Mouse (Mus musculus) neutrophil, adult 5-6 weeks (primary cell): ENCODE data around the gene Nabp2. TPM values are rescaled to one million over a fixed set of nuclear protein-coding genes. Genes with fewer than 3 reads are reported as not detected.

Source experiments
- ATAC-seq: fragments of 151-379, 151-347 bp; 2 replicates; pipeline ENCODE4 v1.8.0; 2017; ENCODE audit warnings: mild to moderate bottlenecking, moderate TSS enrichment; ENCODE audit not compliant: insufficient number of reproducible peaks, poor library complexity, low FRiP score, severe bottlenecking; ENCODE audit errors: extremely low read depth
- total RNA-seq: library from RNA; stranded (forward); fragments of 200-1000 nt; gene quantifications from 2 replicates; pipeline ENCODE4 v1.2.3, GENCODE M21; 2017

The Nabp2 gene
- total RNA-seq, 1 experiment from 2014 or later: 43.4 TPM

DNA sequence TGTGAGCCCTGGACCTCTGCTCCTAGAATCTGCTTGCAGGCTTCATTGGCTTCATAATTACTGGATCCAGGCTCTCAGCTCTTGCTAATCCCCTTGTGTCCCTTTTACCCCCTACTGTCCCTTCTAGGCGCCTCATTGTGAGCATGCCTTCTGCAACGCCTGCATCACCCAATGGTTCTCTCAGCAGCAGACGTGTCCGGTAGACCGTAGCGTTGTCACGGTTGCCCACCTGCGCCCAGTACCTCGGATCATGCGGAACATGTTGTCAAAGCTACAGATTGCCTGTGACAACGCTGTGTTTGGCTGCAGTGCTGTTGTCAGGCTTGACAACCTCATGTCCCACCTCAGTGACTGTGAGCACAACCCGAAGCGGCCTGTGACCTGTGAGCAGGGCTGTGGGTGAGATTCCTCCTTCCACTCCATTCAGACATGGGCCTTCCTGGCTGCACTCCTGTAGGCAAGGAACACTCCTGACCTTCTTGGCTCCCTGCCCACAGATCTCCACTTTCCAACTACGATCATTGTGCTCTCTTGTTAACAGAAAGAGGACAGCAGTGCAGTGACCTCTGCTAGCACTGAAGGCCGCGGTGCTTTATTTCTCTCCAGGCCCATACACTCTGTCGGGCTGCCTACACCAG, 24.0 kb upstream of the Nabp2 start:
- ATAC-seq: peak; percentile 70

DNA sequence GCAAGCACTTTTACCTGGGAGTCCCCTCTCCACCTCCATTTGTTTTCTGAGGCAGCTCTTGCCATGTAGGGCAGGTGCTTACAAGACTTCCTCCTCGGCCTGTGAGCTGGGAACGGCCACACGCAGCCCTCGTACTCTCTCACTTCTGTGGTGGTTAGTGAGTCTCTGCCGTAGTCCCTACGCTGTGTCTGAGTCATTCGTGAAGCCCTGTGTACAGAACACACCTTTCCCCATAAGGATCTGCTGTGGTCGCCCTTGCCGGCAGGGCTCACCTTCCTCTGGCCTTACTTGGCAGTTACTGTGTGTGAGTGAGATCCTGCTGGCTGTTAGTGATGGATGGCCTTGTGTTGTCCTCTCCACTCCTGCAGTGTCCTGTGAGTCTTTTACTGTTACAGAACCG, 23.4 kb upstream of the Nabp2 start:
- peak; percentile 41; the same call in 1 of the 2 replicates for ATAC-seq

DNA sequence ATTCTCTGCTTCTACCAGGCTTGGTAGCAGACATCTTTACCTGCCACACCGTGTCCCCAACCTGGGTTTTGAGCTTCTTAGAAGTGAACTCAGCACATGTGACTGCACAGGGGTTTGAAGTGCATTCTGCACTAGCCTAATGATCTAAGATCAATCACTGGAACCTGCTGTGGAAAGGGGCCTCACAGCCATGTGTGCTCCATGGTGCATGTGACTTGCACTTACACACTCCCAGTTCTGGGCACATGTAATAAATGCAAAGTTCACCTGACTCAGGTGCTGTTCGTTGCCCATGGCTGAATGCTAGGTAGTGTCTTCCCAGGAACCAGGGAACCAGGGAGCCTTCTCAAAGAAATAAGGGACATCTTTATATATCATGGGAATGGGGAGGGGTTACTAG, 22.1 kb upstream of the Nabp2 start:
- no peak for ATAC-seq

DNA sequence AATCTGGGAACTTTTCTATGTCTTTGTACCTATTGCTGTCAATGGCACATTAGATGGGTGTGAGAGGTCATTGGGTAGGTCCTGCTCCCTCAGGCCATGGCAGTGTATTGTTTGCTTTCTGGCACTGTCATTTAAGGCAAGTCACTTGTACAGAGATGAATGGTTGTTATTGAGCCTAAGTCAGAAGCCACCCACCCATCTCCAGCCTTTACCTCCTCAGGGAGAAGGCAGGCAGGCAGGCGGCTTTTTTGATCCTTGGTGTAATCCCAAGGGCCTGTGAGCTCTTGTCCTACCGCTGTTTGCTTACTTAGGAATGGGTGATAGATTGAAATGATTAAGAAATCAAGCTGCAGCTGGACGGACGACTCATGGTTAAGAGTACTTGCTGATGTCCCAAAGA, 18.2 kb upstream of the Nabp2 start:
- no peak for ATAC-seq

DNA sequence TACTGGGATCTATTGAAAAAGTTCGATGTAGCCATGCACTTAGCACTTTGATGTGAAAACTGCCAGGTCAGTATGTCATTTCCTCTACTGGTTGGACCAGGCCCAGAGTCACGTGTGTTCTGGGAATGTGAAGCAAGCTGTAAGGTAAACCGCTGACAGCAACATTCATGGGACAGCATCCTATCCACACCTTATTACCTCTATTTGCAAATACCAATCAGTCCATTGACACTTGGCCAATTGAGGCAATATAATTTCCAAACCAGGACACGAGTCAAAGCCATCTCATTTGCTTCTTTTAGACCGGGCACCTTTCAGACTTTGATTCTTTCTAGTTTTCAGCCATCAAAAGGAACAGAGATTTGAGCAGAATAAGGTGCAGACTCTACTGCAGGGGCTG, 17.8 kb upstream of the Nabp2 start:
- no peak for ATAC-seq

DNA sequence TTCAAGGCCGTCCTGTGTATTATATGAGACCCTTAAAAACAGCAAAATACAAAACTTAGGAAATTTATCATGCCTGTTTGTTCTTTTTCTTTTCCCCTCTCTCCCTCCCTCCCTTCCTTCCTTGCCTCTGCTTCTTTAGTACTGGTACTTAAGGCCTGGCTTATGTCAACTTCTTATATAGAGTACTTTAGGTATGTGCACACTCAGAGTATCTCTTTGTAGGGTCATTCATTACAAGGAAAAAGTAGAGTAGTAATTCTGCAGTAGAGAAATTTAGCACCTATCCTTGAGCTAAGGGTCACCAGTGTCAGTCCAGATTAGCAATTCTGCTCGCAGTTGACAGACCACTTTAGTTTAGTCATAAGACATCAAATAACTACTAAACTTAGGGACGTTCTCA, 14.0 kb upstream of the Nabp2 start:
- no peak for ATAC-seq

DNA sequence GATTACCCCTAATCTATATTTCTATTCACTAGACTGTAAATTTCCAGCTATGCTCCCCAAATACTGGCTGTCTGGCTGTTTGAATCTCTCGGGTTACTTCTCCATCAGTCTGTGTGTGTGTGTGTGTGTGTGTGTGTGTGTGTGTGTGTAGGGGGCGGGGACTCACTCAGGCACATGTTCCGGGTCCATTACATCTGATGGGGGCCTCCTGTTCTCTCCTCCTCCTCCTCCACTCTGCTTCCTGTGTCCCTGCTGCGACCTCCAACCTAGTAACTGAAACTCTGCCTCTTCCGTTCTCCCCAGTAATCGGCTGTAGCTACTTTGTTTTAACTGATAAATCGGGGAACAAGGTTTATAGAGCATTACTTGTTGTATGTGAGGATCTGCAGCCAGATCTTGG, 13.3 kb upstream of the Nabp2 start:
- ATAC-seq: peak; percentile 48; the same call in 1 of the 2 replicates

DNA sequence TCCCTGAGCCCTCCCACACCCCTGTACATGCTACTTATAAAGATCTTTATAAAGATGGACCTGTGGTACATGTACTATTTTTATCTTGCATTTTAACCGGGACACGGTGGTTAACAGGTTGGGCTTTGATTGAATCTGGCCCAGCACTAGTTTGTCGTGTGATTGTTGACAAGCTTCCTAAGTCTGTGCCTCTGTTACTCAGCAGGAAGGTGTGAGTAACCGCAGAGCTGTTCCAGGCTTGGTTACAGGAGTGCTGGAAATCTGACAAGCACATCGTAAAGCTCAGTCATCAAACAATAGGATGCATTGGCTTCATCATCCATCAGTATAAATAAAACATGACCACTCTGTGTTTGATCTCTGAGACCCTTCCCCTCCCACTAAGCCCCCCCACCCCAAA, 11.1 kb upstream of the Nabp2 start:
- no peak for ATAC-seq

DNA sequence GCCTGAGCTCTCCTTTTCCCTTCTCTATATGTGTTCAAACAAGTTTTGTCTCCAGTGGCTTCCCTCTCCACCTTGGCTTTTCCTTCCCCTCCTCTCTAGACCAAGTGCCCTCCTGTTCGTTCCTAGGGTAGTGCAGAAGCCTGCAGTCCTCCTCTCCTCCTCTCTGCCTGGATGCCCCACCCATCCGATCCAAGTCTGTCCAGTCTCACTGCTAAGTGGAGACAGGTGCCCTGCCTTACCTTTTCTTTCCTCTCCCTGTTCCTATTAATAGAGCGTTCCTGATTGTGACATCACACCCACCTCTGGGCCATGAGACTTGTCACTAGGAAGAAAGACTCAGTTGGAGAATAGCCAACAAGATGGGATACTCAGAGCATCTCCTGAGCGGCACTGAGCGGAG, 3.6 kb upstream of the Nabp2 start:
- no peak for ATAC-seq

DNA sequence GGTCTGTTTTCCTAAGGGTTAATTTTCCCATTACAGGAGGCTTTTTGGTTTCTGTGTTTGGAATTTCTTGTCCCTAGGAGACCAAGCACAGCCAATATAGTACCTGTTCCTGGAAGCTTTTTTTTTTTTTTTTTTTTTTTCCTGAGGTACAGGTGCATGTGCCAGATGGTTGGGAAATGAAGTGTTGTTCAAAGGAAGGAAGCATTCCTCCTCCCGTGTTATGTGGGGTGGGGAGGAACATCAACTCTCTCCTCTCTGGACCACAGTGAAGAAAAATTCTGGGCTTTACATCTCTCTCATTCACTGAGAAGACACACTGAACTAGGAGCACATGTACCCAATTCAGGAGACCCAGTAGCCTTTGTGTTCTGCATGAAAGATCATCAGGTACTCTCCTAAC, 1.8 kb upstream of the Nabp2 start:
- ATAC-seq: no peak

DNA sequence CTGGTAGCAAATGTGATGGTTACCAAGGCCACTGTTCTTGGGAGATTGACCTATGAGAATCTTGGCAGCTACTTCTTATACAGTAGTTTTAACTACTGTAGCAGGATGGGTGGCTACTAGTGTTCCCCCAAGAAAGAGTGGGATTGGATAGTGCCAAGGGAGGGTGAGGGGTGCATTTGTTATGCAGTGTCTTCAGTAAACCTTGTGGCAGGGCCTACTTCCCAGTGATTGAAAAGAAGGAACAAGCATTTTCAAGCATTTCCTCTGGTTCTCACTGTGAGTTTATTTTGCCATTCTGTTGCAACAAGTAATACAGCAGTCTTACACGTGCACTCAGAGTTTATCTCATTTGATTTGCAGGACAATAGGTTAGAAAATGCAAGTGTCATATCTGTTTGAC, 1.3 kb upstream of the Nabp2 start:
- ATAC-seq: no peak

DNA sequence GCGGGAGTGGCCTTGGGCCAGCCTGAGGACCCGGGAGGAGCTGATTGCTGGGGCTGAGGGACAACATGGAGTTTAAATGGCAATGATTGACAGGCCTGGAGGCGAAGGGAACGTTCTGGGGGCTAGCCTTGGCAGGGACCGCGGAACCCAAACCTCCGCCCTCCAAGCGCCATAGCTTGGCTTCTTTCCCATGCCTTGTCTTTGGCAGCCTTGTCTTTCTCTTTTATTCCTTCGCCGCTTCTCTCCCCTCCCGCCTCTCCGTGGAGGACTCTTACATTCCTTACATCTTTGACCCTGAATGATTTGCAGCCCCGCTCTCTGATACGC, 726 bp upstream of the Nabp2 start:
- ATAC-seq: no peak

DNA sequence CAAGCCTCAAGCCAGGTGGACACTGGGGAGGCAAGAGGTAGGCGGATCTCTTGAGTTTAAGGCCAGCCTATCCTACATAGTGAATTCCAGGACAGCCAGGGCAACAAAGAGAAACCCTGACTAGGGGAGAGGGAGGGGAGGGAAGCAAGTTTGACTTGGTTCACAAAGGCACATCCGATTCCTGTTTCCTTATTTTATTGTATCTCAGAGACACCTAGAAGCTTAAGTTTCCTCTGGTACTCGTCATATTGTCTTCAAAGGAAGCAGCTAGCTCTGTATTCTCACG, 789 bp downstream of the Nabp2 start:
- no peak for ATAC-seq

DNA sequence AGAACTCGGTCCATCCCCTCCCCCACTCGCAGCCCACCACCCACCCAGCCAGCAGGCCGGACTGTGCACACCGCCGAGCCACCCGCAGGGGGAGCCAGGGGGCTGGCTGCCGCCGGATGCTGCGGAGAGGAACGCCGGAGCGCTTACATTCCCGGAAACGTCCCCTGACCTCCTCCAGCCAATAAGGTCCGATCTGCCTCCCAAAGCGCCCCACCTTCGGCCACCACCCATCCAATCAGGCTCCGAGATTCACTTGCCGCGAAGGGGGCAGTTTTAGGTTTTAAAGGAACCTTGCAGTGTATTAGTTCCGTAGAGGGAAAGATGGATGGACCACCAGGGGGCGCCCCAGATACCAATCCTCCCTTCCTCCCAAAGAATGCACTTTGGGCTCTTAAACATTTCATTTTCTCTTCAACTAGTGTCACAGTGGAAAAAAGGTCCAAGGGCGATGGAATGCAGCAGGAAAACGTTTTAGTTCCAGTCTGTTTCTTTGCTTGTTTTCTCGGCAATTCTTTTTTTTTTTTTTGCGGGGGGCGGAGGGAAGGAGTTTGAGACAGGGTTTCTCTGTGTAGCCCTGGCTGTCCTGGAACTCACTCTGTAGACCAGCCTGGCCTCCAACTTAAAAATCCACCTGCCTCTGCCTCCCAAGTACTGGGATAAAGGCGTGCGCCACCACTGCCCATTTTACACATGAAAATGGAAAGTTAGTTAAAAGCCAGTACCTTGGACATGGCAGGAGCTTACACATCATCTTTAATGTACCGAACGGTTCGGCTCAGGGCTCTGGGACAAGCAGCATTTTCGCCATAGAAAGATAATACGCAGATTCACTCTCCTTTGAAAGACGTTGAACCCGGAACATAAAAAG, 1.4 kb downstream of the Nabp2 start:
- ATAC-seq: peak; percentile 85

DNA sequence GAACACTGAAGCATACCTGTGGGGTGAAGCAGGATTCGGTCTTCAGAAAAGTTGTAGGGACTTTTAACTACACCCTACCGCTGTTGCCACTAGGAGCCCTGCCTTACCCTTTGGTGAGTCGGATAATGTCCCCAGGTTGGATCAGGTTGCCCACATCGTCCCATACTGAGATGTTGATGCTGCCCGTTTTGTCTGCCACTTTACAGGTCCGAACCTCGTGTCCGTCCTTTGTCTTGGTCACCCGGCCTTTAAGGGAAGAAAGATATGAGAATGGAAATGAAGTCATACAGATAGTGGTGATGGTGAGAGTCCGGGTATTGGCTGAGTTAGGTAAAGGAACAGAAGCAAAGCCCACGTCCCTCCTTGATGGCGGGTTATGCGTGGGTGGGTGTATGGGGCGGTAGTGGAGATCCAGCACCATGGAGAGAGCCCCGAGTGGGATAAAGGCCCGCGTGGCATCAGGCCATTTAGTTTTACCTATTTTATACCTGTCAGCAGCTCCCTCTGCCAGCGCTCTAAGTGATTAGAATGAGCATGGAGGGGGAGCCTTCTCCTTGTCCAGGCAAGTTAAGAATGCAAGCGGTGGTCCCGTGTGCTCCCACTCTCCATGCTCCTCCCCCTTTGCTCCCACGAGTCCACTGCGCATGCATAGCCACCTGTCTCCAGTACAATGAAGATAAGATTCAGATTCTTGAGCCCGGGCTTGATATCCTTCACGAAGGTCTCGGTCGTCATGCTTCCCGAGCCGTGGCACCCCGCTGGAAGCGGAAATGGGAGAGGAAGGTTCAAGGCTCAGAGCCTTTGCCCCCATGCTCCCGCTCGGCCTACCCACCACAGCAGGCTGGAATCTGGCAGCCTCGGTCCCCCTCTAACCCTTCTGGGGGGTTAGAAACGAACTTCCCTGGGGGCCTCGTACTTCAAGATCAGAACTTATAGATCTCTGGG, 2.4 kb downstream of the Nabp2 start:
- ATAC-seq: no peak

DNA sequence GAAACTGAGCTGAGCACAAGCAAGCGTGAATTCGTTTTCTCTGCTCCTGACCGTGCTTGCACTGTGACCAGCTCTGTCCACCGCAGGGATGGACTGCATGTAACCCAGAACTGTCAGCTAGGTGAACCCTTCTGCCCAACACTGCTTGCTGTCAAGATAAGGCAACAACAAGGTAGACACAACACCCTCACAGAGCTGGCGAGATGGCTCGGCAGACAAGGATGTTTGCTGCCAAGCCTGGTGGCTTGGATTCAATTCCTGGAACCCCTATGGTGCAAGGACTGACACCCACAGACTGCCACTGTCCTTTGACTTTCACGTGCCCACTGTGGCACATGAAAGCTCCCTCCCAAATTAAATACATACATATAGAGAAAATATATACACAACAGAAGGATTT, 7.4 kb downstream of the Nabp2 start:
- no peak for ATAC-seq

DNA sequence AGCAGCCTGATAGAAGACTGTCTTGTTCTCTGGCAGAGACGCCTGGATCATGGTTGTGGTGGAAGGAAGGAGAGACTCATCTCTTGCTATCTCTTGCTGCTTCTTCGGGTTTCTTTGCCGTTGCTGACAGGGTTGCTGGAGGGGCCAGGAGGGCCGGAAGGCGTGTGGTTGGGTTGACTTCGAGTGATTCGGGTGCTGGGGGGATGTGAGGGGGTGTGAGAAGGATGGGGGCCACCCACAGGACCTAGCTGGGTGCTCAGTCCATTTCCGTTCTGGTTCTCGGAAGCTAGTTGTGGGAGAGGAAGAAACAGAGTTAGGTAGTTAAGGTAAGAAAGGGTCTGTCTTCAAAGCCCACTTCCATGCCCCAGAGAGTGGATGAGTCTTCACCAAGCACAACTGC, 9.7 kb downstream of the Nabp2 start:
- ATAC-seq: no peak

DNA sequence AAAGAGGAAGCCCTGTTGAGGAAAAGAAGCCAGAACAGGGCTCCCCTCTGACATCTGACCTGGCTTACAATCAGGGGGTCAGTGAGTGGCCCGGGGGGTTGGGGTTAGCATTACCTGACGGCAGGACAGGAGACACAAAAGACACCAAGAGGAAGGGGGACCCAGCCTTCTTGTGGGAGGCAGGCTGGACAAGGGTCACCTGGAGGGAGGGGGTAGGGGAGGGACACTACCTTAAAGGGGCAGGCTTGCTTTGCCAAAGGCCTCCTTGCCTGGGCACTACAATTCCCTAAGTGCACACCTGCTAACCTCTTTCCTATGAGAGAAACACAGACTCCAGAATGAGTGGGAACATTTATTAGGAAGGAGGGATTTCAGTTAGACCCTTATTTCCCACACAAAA, 10.2 kb downstream of the Nabp2 start, which contains the start of gene Slc39a5:
Gene Slc39a5, minus strand, starts transcription at position 174 of the 400 bp plus-strand sequence.
- no peak for ATAC-seq

DNA sequence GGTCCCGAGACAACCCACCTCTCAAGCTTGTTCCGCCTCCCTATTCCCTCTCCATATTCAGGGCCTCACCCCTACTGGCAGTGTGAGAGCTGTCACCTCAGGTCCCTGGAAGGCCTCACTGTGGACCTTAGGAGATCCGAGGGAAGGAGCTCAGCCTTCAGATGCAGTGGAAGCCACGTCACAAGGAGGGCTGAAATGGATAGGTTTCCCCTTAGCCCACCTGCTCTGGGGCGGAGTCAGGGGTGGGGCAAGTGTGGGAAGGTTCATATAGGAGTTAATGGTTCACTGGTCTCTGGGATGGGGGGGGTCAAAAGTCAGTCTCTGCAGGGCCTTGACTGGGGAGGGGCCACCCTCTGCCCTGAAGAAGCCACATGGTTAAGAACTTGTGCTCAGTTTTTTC, 11.0 kb downstream of the Nabp2 start:
- ATAC-seq: no peak

DNA sequence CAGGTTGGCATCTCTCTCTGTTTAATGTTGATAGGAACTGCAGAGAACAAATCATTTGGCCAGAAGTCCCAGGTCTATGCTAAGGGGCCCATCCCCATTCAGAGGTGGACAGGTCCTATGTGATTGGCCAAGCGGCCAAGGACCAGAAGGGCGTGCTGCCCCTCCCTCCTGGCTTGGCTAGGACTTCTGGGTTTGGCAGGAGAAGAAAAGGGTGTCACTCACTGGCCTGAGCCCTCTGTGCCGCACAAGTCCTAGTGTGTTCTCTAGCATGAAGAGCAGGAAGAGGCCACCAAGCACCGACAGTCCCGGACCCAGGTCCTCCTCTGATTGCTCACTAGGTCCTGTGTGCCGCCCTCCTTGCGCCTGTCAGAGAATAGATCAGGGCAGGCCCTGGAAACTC, 13.8 kb downstream of the Nabp2 start:
- ATAC-seq: no peak
